Mouse (Mus musculus): ENCODE data around the gene Gcnt4.

GRCm38 (mm10) chr13:96945748-96946147 is 21.3 kb downstream of the Gcnt4 start:
- TF ChIP-seq CTCF (IDR thresholded peaks at IDR 0.05; ENCODE audit: borderline replicate concordance, control insufficient read depth, extremely low read depth, insufficient read depth, low read length, poor library complexity) (no peak), POLR2A (IDR thresholded peaks at IDR 0.05; ENCODE audit: control insufficient read depth, extremely low read depth, insufficient read depth, low read length, poor library complexity) (no peak)

Measured in thymus, adult 2 months (tissue).